Mouse (Mus musculus): ENCODE data around the gene Ubqln4.

Gene Ubqln4

DNA sequence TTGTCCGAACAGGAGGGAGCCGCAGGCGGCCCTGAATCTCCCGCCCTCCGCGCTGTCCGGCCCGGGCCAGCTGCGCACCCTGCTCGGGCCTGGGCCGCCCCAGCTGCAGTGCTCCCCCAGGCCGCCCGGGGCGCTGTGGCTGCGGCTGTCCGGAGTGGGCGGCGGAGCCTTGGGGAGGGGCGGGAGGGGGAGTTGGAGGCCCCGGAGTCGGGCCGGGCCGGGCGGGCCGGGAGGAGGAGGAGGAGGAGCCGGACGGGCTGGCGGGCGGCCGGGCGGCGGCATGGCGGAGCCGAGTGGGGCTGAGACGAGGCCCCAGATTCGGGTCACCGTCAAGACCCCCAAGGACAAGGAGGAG lies at the start of gene Ubqln4:
Gene Ubqln4 (plus strand): TSS at position 234 of the 355 bp plus-strand sequence.
- peak; percentile 88 to 91 for DNase-seq

DNA sequence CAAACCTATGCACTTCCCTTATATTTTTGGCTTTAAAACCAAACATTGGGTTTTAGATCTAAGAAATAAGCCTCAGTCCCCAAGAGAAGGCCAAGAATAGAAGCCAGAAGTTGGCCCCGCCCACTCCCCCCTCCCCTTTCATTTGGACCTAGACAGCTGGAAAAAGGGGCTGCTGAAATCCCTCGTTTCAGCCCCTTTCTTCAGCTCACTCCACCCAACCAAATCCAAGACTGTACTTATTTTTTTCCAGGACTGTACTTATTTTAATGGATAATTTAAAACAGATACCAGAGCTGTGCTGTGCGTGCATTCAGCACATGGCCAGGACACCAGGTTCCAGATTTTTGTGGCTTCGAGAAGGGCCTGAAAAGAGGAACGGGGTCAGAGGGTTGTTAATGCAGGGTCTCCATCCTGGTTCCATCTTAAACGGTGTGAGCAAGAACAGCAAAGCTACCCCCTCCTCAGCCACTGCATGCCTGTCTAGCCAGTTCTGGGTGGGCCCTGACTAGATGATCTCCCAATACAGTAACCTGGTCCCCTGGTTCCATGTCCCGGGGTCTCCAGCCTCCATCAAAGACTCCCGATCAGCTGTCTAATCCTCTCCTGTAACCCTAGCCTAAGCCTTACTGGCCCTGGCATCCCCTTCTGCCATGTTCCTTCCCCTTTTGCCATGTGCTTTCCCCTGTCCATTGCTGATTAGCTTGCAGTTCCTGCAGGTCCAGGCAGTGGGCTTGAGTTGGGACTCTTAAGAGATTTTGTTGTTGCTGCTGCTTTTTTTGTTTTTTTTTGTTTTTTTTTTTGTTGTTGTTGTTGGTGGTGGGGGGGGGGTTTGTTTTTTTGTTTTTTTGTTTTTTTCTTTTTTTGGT lies 49.4 kb upstream of the Ubqln4 start:
- DNase-seq: no peak

DNA sequence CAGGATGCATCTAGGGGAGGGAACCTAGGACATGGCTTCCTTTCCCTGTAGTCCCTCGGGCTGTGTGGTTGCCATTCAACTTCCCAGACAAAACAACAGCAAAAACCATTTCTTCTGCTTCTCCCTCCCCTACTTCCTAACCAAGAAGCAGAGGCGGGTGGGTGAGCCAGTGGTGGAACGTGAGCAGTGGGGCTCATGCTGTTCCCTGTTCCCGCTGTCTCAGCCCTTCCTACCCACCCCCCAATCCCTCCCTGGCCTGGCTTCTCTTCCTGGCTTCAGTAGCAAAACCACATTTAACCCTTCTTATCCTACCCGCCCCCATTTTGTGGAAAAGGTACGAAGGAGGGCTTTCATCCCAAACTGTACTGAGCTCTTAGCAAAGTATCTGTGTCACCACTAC lies 48.5 kb upstream of the Ubqln4 start:
- DNase-seq: no peak

DNA sequence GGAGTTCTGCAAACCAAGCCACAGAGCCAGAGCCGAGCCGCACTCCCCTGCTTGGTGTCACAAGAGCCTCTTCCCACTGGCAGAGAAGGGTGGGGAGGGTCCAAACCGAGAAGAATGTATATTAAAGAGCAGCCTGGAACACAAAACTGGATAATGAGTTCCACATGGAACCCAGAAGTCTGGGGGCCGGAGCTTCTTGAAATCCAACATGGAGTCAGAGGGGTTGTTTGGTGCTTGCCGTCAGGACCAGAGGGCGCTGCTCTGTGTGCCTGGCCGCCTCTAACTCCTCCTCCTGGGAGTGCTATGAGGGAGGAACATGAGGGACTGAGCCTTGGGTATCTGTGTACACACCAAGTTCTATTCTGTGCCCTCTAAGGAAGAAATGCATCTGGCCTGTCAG lies 47.8 kb upstream of the Ubqln4 start:
- DNase-seq: no peak

DNA sequence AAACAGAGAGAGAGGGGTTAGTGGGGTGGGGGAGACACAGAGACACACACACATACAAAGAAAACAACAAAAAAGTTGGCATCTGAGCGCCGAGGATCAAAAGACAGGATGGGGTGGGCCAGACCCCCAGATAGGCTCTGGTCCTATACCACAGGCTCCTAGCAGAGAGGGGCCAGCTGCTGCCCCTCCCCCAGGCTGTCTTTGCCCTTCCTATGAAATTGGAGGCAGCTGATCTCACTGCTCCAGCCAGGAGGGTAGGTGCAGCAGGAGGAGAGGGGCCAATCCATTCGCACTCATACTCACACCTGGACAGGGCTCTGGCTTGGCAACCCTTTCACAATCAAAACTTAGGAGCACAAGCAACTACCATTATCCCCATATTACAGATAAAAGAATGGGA lies 44.3 kb upstream of the Ubqln4 start:
- DNase-seq: peak in 1 of 2 experiments; percentile 59

DNA sequence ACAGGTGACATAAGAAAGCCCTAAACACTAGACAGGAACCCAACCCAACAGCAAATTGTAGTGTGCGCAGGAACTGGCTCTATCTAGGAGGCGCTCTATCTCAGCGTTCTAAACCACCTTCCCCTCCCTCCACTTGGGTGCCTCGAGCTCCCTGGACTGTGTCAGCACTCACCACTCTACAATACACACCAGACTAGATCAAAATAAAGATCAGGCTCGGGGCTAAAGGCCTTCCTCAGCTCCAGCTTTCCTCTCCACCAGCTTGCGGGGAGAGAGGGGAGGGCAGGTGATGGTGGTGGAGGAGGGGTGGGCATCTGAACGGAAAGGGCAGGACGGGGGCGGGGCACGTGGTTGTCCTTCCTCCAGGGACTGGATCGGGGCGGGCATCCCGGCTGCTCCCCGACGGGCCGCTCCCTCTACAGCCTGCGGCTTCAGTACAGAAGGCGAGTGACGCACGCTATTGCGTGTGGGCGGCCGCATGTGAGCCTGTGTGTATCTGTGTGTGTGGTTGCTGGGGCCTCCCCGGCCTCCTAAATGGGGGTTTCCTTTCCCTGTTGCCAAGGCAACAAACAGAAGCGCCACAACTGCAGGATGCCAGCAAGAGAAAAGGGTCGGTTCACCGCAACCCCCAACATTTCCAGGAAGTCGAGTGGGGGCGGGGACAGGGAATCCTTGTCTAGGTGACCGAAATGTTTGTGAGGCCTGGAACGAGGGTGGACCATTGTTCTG lies 43.7 kb upstream of the Ubqln4 start, which contains the start of gene Lmna:
Gene Lmna (minus strand): TSS at position 265 of the 729 bp plus-strand sequence.
- DNase-seq: peak; percentile 90 to 95

DNA sequence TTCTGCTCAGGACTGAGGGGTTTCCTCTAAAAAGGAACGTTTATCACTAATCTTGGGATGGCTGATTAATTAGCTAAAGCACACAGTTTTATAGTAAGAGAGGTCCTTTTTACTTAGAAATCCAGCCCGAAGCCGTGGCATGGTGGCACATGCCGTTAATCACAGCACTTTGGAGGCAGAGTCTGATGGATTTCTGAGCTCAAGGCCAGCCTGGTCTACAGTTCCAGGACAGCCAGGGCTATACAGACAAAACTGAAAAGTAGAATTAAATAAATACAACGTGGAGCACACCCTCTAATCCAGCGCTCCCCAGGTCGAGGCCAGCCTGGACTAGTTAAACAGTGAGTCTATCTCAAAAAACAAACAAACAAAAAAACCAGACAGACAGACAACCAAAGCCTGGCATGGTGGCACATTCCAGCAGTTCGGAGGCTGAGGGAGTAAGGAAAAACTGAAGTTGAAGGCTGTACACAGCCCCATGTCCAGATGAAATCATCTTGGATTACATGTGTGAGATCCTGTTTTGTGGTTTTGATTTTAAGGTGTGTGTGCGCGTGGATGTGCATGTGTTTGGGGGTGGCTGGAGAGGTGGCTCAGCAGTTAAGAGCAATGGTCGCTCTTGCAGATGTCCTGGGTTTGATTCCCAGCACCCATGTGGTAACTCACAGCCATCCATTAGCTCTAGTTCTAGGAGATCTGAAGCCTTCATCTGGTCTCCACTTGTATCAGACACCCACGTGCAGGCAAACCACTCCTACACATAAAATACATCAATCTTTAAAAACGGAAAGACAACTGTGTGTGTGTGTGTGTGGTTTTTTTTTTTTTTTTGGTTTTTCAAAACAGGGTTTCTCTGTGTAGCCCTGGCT lies 42.9 kb upstream of the Ubqln4 start:
- no peak for DNase-seq

DNA sequence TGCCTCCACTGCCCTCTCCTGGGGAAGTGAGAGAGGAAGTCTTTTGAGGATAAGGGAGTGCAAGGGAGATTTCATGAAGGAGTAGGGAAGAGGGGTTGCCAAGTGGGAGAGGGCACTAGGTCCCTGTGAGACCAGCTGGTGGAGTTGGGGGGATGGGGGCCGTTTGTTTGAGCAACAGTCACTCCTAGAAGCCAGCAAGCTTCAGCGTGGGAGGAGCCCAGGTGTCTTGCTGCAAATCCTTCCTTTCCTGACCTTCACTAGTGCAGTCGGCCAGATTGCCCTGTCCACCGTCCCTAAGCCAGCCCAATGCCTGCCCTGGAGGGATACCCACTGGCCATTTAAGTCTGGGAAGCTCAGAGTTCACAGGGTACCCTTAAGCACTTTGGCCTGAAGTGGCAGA lies 42.0 kb upstream of the Ubqln4 start:
- DNase-seq: peak in 1 of 2 experiments; percentile 35

DNA sequence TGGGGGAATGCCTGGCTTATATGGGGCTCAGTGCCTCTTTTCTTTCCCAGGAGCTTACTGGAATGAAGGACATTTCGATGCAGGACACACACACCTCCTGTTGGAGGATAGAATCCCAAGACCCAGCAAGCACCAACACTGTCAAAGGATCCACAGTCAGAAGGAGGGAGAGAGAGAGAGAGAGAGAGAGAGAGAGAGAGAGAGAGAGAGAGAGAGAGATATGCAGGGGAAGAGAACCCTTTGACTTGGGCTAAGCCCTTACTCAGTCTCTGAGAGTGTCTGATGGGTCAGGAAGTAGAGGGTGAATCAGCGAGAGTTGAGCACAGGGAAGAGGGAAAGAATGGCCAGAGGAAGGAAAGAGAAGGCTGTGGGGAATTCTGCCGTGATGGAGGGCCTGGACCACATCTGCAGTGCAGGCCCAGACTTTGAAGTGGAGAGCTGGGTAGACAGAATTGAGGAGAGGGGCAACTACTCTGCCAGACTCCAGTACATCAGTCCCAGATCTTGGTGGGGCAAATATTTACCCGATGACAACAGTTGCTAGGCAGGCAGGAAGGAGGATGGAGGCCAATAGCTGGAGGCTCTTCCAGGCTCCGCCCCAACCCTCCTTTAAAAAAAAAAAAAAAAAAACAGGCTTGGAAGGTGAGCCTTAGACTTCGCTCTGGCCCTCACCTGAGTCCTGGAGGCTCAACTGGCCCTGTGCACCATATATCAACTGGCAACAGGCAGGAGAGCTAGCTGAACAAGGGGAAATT lies 41.2 kb upstream of the Ubqln4 start:
- DNase-seq: no peak

DNA sequence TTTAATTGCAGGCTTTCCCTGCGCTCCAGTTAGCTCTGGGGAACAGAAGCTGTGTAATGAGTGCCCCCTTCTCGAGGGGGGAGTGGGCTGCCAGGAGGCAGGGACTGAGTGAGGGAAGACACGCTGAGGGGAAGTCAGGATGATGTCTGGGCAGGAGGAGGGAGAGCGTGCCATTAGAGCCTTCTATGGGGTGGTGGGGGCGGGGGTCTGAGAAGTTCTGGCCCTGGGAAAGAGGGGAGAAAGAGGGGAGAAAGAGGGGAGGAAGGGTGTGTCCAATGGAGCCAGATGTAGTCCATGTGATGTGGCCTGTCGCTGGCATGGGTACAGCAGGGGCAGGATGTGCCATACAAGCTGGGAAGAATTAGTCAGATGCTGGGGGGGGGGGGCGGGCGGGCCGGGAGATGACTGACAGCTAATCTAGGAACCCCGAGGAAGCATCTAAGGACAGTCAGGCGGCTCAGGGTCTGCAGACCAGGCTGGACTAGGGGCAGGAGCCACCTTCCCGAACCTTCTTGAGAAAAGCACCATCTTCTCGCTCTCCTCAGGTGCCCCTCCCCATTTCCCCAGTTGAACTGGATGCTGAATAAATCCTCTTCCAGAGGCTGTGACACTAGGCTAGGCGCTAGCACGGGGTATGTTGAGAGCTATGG lies 40.5 kb upstream of the Ubqln4 start:
- DNase-seq: no peak

DNA sequence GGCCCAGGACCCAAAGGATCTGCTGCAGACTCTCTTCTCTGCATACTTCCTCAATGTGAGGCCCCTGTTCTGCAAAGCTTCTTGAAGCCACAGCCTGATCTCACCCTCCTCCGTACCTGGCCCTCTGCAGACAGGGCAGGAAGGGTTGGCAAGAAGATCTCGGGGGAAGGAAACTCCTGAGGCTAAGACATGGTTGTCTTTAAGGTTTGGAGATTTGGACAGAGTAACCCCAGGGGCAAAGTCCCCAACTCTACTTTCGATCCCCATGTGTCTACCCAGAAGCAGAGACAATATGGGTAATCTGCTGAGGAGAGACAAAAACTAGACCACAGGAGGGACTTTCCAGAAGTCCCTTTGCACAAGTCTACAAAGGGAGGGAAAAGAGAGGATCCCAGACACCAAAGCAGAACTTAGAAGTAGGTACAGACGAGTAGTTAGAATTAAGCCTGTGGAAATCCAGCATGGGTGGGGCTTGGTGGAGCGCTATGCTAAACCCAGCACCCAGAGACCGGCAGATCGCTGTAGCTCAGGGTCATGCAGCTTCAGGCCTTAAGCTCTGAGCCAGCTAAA lies 39.9 kb upstream of the Ubqln4 start:
- peak; percentile 27 to 36 for DNase-seq

DNA sequence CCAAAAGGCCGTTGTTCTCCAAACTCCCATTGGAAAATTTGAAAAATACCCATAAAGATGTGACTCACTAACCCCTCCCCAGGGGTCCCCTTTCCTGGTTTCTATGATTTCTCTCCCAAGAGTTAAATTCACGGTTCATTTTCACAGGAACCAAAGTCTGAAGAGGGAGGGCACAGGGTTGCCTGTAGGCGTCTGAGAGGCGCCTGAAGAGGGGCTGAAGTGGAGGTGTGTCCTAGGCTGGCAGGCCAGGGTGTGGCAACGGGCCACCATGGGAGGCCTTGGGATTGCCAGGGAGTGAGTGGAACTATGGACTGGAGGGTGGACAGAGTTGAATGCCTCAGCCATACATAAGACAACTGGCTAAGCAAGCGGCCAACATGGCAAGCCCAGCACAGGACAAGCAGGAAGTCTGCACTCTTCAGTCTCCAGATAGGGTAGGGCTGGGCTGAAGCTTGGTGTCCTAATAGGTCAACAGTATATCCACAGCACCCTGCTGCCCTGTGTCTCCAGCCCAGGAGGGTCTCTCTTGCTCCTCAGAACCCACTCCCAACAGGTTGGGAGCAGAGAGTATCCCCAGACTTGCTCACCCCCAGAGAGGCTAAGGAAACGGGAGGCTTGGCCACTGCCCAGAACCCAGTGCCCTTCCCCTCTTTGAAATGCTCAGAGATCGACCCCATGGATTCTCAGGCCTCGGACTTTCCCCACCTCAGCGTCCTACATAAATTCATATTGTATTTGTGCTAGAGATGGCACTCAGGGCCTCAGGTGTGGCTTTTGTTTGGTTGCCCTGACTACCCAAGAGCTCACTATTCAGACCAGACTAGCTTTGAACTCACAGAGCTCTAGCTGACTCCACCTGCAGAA lies 39.1 kb upstream of the Ubqln4 start:
- no peak for DNase-seq

DNA sequence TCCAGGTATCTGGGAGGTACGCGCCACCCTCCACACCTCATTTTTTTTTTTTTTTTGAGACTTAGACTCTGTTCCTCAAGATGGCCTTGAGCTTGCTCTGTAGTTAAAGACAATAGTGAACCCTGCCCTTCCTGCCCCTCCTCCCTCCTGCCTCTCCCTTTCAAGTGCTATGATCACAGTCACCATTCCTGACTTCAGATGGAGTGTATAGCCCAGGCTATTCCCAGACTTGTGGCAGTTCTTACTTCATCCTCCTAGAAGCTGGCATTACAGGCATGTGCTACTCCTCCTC lies 38.5 kb upstream of the Ubqln4 start:
- no peak for DNase-seq

DNA sequence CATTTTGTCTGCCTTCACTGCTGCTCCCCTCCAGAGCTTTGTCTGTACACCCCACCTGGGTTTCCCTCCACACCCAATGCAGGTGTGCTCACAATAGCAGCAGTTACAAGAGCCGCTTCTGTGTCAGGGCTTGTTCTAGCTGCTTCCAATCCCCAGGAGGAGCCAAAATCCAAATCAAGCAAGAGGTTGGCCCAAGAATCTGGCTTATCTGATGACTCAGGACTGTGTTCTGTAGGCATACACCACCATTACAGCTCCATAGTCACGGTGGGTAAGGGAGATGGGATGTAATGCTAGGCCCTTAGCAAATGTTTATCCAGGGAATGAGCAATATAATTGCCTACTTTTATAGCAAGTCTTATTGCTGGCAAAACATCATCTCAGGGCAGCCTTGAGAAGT lies 37.2 kb upstream of the Ubqln4 start:
- DNase-seq: no peak

DNA sequence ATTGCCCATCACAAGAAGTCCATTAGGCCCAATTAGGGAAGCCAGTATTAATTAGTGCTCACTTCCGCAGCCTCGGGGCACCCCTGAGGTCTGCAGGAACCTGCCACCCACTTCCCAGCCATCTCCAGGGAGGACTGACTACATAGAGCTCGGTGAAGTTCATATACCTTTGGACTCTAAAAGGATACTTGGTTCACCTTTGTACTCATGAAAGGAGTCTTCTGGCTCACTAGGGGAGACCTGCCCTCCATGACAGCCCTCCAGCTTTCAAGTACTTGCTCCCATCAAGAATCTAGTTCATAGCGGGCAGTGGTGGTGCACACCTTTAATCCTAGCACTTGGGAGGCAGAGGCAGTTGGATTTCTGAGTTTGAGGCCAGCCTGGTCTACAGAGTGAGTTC lies 35.1 kb upstream of the Ubqln4 start:
- no peak for DNase-seq

DNA sequence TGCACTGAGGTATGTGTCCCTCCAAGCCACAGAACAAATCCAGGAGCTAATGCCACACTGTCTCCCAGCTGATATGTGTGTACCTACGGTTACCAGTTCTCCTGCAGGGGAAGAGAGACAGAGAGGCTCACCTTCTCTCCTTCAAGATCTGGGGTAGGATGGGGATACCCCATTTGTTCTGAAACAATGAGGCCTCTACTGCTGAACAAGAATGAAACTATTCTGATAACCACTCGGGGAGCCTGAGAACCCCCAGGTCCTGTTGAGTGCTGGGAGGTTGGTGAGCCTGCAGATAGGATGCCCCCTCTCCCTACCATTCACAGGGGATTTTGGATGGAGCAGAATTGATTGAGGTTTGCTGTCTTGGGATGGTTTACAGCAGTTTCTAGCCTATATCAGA lies 33.5 kb upstream of the Ubqln4 start:
- DNase-seq: no peak

DNA sequence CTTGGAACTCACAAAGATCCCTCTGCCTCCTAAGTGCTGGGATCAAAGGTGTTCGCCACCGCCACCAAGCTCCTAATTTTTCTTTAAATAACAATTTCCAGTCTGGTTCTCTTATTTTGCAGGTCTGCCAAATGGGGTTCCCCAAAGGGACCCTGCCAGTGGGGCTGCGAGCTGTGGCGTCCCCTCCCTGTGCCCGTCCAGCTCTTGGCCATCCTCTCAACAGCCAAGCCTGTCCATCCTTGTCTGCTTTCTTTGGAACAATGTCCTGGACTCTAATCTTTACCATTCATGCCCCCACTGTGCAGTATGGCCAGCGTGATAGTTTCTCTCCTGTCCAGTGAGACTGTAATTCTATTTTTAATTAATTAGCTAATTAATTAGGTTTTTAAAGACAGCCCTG lies 32.4 kb upstream of the Ubqln4 start:
- DNase-seq: no peak

DNA sequence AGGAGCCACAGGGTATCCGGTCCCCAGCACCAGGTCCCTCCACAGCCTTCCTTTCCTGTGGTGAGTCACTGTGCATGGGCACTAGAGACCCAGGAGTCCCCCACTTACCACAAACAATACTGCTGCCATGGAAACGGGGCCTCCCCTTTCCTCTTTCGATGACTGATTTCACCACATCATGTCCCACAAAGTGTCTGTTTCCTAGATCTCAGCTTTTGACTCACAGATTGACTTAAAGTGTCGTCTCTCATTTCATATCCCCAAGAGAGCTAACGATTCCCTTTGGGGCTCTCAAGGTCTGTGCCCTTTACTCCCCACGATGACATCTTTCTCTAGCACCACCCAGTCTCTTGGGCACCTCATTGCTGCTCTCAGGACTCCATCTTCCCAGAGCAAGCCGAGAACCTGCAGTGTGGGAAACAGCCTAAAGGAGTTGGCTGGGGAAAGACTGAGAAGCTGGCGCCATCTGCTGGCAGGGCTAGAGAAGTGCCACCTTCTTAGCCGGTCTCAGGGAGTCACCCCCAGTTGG lies 31.7 kb upstream of the Ubqln4 start:
- peak; percentile 73 for DNase-seq

DNA sequence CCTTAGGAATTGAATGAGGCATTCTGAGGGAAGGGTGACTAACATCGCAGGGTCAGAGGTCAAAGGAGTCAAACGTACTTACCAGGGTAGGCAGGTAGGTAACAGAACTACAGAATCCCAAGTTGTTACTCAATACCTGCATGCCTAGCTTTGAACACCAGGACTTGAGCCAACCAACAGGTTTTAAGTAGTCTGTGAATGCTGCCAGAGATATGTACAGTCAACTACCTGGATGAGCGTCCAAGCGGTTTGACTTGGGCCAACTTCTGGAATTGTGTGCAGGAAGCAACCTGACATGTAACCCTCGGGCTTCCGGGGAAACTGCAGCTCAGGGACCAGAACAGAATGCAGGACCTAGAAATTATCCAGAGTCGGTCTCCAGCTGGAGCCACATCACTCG lies 30.5 kb upstream of the Ubqln4 start:
- DNase-seq: no peak

DNA sequence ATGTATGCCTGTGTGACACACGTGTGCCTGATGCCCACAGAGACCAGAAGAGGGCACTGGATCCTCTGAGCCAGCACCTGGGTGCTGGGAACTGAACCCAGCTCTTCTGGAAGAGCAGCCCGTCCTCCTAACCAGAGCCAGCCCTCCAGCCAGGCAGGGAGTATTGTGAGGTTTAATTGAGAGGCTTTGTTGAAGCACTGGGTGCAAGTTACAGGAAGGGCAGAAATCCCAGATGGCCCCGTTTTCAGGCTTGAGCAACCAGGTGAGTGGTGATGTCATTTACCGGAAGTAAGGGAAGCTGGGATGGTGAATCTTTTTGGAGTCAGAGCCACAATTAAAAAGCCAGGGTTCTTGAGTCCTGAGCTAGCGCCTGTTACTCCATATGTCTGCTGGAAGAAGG lies 28.5 kb upstream of the Ubqln4 start:
- no peak for DNase-seq

Data from thymus, postnatal 36 days (tissue).